Mouse (Mus musculus) lung, embryonic 15.5 days (tissue): ENCODE measurements around the gene Eno3. TPM values are rescaled to one million over a fixed set of nuclear protein-coding genes. Genes with fewer than 3 reads are reported as not detected.

Source experiments
- ATAC-seq: fragments of 200-750 bp; cut with Nextera tagmentation; 2 replicates; pipeline ENCODE4 v1.8.0; 2017; ENCODE audit warnings: moderate number of reproducible peaks, borderline replicate concordance; ENCODE audit not compliant: low FRiP score, low TSS enrichment; ENCODE audit errors: extremely low read depth
- H3K27ac ChIP-seq: fragments of 300-500 bp; sonication (generic); 2 replicates; pipeline ENCODE4 v1.5.1; 2015; ENCODE audit warnings: moderate library complexity, mild to moderate bottlenecking, inconsistent platforms
- H3K27me3 ChIP-seq: fragments of 300-500 bp; sonication (generic); 2 replicates; pipeline ENCODE4 v1.6.1; 2015; ENCODE audit warnings: inconsistent platforms
- H3K36me3 ChIP-seq: fragments of 300-500 bp; sonication (generic); 2 replicates; pipeline ENCODE4 v1.6.1; 2015; ENCODE audit warnings: inconsistent platforms
- H3K4me1 ChIP-seq: fragments of 300-500 bp; sonication (generic); 2 replicates; pipeline ENCODE4 v1.6.1; 2015; ENCODE audit warnings: inconsistent platforms
- H3K4me2 ChIP-seq: fragments of 300-500 bp; sonication (generic); 2 replicates; pipeline ENCODE4 v1.6.1; 2015; ENCODE audit warnings: inconsistent platforms, mild to moderate bottlenecking, moderate library complexity
- H3K4me3 ChIP-seq: fragments of 300-500 bp; sonication (generic); 2 replicates; pipeline ENCODE4 v1.5.1; 2015; ENCODE audit warnings: mild to moderate bottlenecking, inconsistent platforms
- H3K9ac ChIP-seq: fragments of 300-500 bp; sonication (generic); 2 replicates; pipeline ENCODE4 v1.6.1; 2015; ENCODE audit warnings: inconsistent platforms
- H3K9me3 ChIP-seq: fragments of 300-500 bp; sonication (generic); 2 replicates; pipeline ENCODE4 v1.6.1; 2016; ENCODE audit warnings: inconsistent platforms
- WGBS: fragments of 180-500 bp; shearing (Covaris S2); methylation state at CpG from one replicate; pipeline ENCODE4 v1.1.7; 2015; 5-methylcytosine and 5-hydroxymethylcytosine counted together
- polyA plus RNA-seq: library from polyadenylated mRNA; unstranded; fragments of >200 nt; fragmentation: Nextera tagmentation; extraction: Ambion mirVana; gene quantifications from 2 replicates; pipeline ENCODE4 v1.2.1, GENCODE M21; 2015

Gene Eno3
- polyA plus RNA-seq, 1 experiment from 2014 or later, result 33.3 TPM

- no peak for ATAC-seq
- no peaks in the 10 kb centered on the region for H3K9me3 ChIP-seq
- H3K27me3 ChIP-seq, result no peaks in the 10 kb centered on the region
- 92% methylated on average over 8 of the region's 8 CpGs for WGBS
- H3K4me3 ChIP-seq, result no peak overlapping the region
- H3K27ac ChIP-seq, result no peak overlapping the region
- H3K4me1 ChIP-seq, result peaks cover 15% of the 10 kb centered on the region
- H3K4me2 ChIP-seq, result no peak overlapping the region
- peaks cover 48% of the 10 kb centered on the region for H3K36me3 ChIP-seq
- no peak overlapping the region for H3K9ac ChIP-seq
Measured at GRCm38 (mm10) chr11:70663101-70663500, 6.1 kb downstream of the Eno3 start.

GRCm38 (mm10) chr11:70663957-70664356 lies 7.0 kb downstream of the Eno3 start:
- ATAC-seq, result no peak
- Histone ChIP-seq H3K27me3 (no peaks in the 10 kb centered on the region), H3K9me3 (no peaks in the 10 kb centered on the region), H3K4me2 (no peak overlapping the region), H3K36me3 (peaks cover 48% of the 10 kb centered on the region), H3K4me3 (no peak overlapping the region), H3K9ac (no peak overlapping the region), H3K27ac (no peak overlapping the region), H3K4me1 (peaks cover 13% of the 10 kb centered on the region)
- 85% methylated on average over 6 of the region's 6 CpGs for WGBS

GRCm38 (mm10) chr11:70664741-70665140 lies 7.7 kb downstream of the Eno3 start:
- H3K36me3 ChIP-seq, result peaks cover 48% of the 10 kb centered on the region
- peaks cover 13% of the 10 kb centered on the region for H3K4me1 ChIP-seq
- no peak overlapping the region for H3K4me2 ChIP-seq
- H3K9ac ChIP-seq, result no peak overlapping the region
- no peak for ATAC-seq
- WGBS, result 89% methylated on average over 9 of the region's 9 CpGs
- no peak overlapping the region for H3K27ac ChIP-seq
- no peak overlapping the region for H3K4me3 ChIP-seq
- no peaks in the 10 kb centered on the region for H3K9me3 ChIP-seq
- H3K27me3 ChIP-seq, result no peaks in the 10 kb centered on the region

GRCm38 (mm10) chr11:70666687-70667086 lies 9.7 kb downstream of the Eno3 start:
- Histone ChIP-seq H3K27me3 (no peaks in the 10 kb centered on the region), H3K9me3 (no peaks in the 10 kb centered on the region), H3K4me2 (no peak overlapping the region), H3K4me1 (peaks cover 23% of the 10 kb centered on the region), H3K36me3 (peaks cover 42% of the 10 kb centered on the region), H3K9ac (no peak overlapping the region), H3K4me3 (no peak overlapping the region), H3K27ac (no peak overlapping the region)
- no peak for ATAC-seq
- whole genome bisulfite sequencing, result 87% methylated on average over 8 of the region's 8 CpGs

GRCm38 (mm10) chr11:70667271-70668150 lies 10.5 kb downstream of the Eno3 start:
- Histone ChIP-seq H3K4me2 (peak overlapping the region; percentile 88), H3K9ac (peak overlapping the region; percentile 42), H3K4me1 (peaks cover 23% of the 10 kb centered on the region), H3K9me3 (no peaks in the 10 kb centered on the region), H3K36me3 (peaks cover 41% of the 10 kb centered on the region), H3K27me3 (no peaks in the 10 kb centered on the region), H3K4me3 (peak overlapping the region; percentile 73), H3K27ac (peak overlapping the region; percentile 99)
- WGBS, result 53% methylated on average over 14 of the region's 14 CpGs
- ATAC-seq, result no peak

- H3K27me3 ChIP-seq, result no peaks in the 10 kb centered on the region
- peaks cover 23% of the 10 kb centered on the region for H3K4me1 ChIP-seq
- peaks cover 35% of the 10 kb centered on the region for H3K36me3 ChIP-seq
- peak overlapping the region; percentile 42 for H3K9ac ChIP-seq
- no peaks in the 10 kb centered on the region for H3K9me3 ChIP-seq
- H3K27ac ChIP-seq, result peak overlapping the region; percentile 99
- peak; percentile 59 for ATAC-seq
- peak overlapping the region; percentile 73 for H3K4me3 ChIP-seq
- WGBS, result under 1% methylated on average over 15 of the region's 15 CpGs
- H3K4me2 ChIP-seq, result peak overlapping the region; percentile 88
Measured at GRCm38 (mm10) chr11:70668335-70668770, 11.4 kb downstream of the Eno3 start.

- no peaks in the 10 kb centered on the region for H3K27me3 ChIP-seq
- under 1% methylated on average over 44 of the region's 44 CpGs for WGBS
- H3K9me3 ChIP-seq, result no peaks in the 10 kb centered on the region
- H3K4me2 ChIP-seq, result peak within 1 kb of the TSS; percentile 88
- H3K9ac ChIP-seq, result peak within 1 kb of the TSS; percentile 58
- ATAC-seq, result peak; percentile 95
- H3K4me3 ChIP-seq, result peak within 1 kb of the TSS; percentile 73
- peaks cover 34% of the 10 kb centered on the region for H3K36me3 ChIP-seq
- H3K4me1 ChIP-seq, result peaks cover 23% of the 10 kb centered on the region
- H3K27ac ChIP-seq, result peak within 1 kb of the TSS; percentile 99
Measured at GRCm38 (mm10) chr11:70668771-70669505, 11.9 kb downstream of the Eno3 start, which contains the start of gene Spag7. TSS of gene Spag7 (minus strand) at chr11:70669416.

- peak overlapping the region; percentile 88 for H3K4me2 ChIP-seq
- WGBS, result under 1% methylated on average over 30 of the region's 31 CpGs
- H3K9ac ChIP-seq, result peak overlapping the region; percentile 58
- peak overlapping the region; percentile 99 for H3K27ac ChIP-seq
- H3K4me3 ChIP-seq, result peak overlapping the region; percentile 73
- peak; percentile 35 for ATAC-seq
- H3K36me3 ChIP-seq, result peaks cover 33% of the 10 kb centered on the region
- H3K4me1 ChIP-seq, result peaks cover 23% of the 10 kb centered on the region
- no peaks in the 10 kb centered on the region for H3K27me3 ChIP-seq
- no peaks in the 10 kb centered on the region for H3K9me3 ChIP-seq
Measured at GRCm38 (mm10) chr11:70669582-70670345, 12.8 kb downstream of the Eno3 start.

- H3K36me3 ChIP-seq, result peaks cover 32% of the 10 kb centered on the region
- no peak for ATAC-seq
- no peaks in the 10 kb centered on the region for H3K9me3 ChIP-seq
- H3K4me2 ChIP-seq, result peak overlapping the region; percentile 88
- H3K4me3 ChIP-seq, result peak overlapping the region; percentile 73
- peaks cover 23% of the 10 kb centered on the region for H3K4me1 ChIP-seq
- 33% methylated on average over 14 of the region's 14 CpGs for WGBS
- H3K27me3 ChIP-seq, result no peaks in the 10 kb centered on the region
- peak overlapping the region; percentile 99 for H3K27ac ChIP-seq
- peak overlapping the region; percentile 58 for H3K9ac ChIP-seq
Measured at GRCm38 (mm10) chr11:70670483-70670882, 13.5 kb downstream of the Eno3 start.

- Histone ChIP-seq H3K27me3 (no peaks in the 10 kb centered on the region), H3K36me3 (peaks cover 30% of the 10 kb centered on the region), H3K27ac (no peak overlapping the region), H3K9ac (no peak overlapping the region), H3K4me3 (no peak overlapping the region), H3K4me1 (peaks cover 23% of the 10 kb centered on the region), H3K9me3 (no peaks in the 10 kb centered on the region), H3K4me2 (0 out of 2 replicates have a peak overlapping the region, but pooled peaks have one; percentile 88)
- no peak for ATAC-seq
- 84% methylated on average over 16 of the region's 16 CpGs for WGBS
Measured at GRCm38 (mm10) chr11:70671333-70672047, 14.5 kb downstream of the Eno3 start.

- H3K9me3 ChIP-seq, result no peaks in the 10 kb centered on the region
- no peak overlapping the region for H3K9ac ChIP-seq
- H3K4me1 ChIP-seq, result peaks cover 10% of the 10 kb centered on the region
- peaks cover 41% of the 10 kb centered on the region for H3K36me3 ChIP-seq
- H3K27me3 ChIP-seq, result no peaks in the 10 kb centered on the region
- 81% methylated on average over 6 of the region's 6 CpGs for WGBS
- no peak overlapping the region for H3K4me3 ChIP-seq
- H3K27ac ChIP-seq, result no peak overlapping the region
- no peak for ATAC-seq
- H3K4me2 ChIP-seq, result no peak overlapping the region
Measured at GRCm38 (mm10) chr11:70674014-70674413, 17.0 kb downstream of the Eno3 start.
